Mouse (Mus musculus): ENCODE results near the gene Mdp1.

The Mdp1 gene

DNA sequence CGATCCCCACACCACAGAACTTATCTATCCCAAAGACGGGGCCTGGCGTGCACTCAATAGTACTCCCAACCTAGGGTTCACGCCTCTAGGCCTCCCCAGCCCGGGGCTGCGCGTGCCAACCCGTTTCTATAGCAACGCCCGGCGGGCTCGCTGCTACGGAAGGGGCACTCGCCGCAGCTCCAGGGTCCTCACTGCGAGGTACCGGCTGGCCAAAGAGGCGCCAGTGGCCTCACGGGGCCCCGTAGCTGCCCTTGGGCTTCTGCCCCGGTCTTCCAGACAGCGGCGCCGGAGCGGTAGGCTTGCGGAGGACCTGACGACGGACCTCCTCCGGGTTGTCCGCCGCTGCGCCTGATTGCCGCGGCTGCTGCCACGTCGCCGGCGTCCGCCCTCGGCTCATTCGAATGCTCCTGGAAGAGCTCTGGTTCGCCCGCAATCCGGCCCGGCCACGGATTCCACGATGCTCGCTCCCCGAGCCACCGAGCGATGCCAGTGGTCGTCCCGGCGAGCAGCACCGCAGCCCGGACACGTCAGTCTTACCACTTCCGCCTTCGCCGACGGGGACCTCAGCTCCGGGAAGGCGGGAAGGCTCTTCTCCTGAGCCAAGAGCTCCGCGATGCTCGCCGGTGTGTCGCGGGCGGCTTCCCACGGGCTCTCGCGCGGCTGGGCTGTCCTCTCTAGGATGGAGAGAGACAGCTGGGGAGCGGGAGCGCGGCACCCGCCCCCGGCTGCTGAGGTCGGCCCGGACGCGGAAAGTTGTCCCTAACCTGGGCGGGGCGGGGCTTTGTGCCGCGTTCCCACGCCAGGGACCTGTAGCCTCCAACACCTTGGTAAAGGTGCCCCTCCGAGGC, 17.0 kb downstream of the Mdp1 start, which contains the start of gene Tm9sf1:
Gene Tm9sf1 (minus strand): TSS at position 747 of the 848 bp plus-strand sequence.
- peak; percentile 89 to 96 for DNase-seq (ENCODE audit: low spot score in 2 of 2)

DNA sequence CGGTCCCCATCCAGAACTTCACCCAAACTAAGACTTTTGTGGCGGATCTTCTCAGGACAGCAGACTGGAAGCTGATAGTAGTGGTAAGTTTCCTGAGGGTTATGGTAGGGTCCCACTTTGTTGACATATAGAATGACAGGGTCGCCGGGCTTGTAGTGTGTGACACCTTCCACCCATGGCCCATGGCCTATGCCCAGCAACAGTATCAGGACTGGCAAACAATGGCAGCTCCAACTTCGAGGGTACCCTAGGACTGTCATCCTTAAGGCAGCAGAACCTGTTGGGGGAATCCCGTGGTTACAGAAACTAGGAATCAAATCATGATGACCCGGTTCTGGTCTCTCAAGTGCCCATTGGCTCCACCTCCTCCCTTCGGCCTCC, 17.6 kb downstream of the Mdp1 start:
- peak in 1 of 2 experiments; percentile 21 for DNase-seq (ENCODE audit: low spot score in 2 of 2)

DNA sequence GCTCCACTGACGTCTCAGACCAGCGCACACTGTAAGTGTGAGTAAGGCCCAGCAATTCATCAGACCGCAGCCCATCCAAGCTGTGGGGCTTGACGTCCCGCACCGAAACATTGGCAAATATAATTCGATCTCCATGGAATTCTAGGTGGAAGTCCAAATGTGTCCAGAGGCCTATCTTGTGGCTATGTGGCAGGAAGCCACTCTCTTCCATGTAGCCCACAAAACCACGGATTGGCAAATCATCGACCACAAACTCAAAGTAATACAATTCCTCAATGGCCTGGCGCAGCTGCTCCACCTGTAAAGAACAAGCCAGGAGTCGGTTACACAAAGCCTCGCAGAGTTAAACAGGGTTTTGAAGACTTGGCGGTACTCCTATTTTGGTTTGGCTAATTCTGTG, 19.0 kb downstream of the Mdp1 start:
- no peak for DNase-seq (ENCODE audit: low spot score in 2 of 2)

DNA sequence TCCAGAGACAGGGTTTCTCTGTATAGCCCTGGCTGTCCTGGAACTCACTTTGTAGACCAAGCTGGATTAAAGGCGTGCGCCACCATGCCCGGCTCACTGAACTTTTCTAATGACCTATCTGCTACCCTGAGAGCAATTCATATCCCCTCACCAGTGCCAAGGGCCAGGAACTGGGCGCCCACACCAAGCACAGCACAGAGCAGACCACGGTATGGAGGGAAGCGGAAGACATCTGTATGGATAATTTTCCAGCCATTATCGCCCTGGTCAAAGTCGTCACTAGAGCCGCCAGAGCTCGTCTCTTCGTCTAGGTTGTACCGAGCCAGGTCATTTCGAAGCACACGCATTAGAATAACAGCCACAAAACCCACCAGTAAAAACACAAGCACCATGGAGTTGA, 19.5 kb downstream of the Mdp1 start:
- DNase-seq (ENCODE audit: low spot score in 2 of 2), result no peak

DNA sequence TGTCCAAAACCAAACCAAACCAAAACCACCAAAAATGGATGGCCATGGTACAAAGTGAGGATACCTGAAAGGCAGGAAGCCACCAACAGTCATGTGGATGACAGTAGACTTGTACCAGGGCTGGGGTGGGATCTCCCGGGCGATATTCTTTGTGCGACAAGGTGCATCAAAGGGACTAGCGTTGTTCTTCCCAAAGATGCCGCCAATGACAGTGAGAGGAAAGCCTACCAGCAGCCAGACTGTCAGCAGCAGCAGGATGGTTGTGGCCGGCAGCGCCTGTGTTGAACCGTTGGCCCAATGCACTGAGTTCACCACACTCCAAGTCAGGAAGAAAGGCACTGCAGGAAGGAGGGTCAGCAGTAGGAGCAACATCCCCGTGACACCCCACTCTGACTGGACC, 22.5 kb downstream of the Mdp1 start, which contains the start of gene Gm49378:
Gene Gm49378 (minus strand): TSS at position 101 of the 400 bp plus-strand sequence.
- no peak for DNase-seq (ENCODE audit: low spot score in 2 of 2)

DNA sequence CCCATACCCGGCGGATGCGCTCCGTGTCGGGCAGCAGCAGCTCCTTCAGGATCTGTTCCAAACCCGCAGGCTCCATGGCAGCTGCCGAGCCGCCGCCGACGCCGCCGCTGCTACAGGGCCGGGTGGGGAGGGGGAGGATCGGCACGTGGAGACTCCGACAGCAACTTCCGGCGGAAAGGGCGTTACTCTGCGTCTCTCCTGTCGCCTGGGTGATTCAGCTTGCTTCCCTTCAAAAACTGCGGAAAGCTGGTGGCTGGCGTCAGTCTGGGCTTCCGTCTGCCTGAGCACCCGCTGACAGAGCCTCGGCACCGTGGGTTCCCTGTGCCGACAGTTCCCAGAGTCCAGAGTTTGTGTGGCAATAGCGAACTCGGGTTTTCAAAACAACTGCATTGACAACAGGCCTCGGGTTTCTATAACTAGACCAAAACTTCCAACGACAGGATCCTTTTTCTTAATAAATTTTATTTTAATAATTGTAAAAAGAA, 24.7 kb downstream of the Mdp1 start, which contains the start of gene Ipo4:
Gene Ipo4 (minus strand): TSS at position 435 of the 485 bp plus-strand sequence.
- DNase-seq (ENCODE audit: low spot score in 2 of 2), result peak; percentile 53 to 84

DNA sequence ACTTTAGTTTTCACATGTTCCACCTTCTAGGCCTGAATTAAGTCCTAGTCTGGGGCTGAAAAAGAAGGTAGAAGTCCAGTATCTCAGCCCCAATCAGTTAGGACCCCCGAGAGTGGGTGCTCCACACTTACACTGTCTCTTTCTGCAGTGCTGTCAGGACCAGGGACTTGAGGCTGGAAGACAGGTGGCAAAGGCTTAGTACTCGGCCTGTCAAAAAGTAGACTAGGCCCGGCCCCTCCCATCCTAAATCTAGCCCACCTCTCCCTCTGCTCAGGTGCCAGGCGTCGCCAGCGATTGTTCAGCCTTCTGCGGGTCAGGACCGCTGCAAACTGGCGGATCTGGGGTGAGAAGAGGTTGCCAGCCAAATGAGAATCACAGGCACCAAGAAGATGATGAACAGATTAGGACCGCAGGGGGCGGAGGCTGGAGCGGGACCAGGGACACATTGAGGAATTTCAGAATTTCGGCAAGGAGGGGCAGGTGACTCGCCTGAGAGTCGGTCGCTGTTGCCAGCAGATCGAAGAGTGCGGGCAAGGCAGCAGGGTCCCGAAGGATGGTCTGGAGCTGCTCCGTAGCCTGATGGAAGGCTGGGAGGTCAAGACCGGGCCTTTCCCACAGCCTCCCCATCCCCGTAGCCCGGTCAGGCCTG, 25.3 kb downstream of the Mdp1 start:
- DNase-seq (ENCODE audit: low spot score in 2 of 2), result no peak

DNA sequence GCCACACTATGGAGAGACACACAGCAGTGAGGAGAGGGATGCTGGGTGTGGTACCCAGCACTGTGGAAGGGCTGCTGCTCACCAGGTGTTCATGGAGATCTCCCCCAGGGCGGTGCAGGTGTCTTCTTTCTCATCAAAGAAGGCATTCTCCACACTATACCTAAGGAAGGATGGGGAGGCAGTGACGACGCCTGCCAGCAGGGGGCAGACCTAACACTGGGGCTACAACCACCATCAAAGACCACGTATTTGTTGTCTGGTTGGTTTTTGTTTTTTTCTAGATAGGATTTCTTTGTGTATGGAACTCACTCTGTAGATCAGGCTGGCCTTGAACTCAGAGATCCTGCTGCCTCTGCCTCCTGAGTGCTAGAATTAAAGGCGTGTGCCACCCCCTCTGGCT, 31.0 kb downstream of the Mdp1 start:
- DNase-seq (ENCODE audit: low spot score in 2 of 2), result peak; percentile 76 to 87

DNA sequence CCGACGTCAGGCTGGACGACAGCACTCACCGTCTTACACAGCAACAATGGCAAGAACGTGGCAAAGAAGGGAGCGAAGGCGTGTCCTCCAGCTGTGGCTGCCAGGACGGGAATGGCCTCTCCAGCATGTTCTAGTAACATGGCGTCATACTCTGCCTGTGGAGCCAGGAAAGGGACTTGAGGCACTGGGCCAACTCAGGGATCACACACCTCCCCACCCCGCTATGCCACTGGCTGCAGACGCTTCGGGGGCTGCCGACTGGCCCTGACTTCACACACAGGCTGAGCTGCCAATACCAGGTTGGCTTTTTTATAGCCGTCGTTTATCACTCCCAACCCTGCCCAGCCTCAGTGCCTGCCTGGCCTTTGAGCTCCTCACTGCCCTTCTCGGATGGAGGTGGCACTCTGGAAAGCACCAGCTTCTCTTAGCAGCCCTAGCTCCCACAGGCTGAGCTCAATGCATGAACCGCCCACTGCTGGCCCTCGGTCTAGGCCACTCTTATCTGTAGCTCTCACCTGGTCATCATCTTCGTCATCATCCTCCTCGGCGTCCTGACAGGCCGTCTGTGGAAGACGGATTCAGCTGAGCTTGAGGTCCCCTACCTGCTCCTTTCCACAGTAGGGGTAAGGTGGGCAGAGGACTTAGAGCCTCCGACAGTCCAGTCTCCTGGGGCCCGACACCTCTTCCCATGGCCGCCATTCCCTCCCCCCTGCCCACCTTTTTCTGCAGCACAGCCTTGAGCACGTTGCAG, 32.1 kb downstream of the Mdp1 start:
- no peak for DNase-seq (ENCODE audit: low spot score in 2 of 2)

DNA sequence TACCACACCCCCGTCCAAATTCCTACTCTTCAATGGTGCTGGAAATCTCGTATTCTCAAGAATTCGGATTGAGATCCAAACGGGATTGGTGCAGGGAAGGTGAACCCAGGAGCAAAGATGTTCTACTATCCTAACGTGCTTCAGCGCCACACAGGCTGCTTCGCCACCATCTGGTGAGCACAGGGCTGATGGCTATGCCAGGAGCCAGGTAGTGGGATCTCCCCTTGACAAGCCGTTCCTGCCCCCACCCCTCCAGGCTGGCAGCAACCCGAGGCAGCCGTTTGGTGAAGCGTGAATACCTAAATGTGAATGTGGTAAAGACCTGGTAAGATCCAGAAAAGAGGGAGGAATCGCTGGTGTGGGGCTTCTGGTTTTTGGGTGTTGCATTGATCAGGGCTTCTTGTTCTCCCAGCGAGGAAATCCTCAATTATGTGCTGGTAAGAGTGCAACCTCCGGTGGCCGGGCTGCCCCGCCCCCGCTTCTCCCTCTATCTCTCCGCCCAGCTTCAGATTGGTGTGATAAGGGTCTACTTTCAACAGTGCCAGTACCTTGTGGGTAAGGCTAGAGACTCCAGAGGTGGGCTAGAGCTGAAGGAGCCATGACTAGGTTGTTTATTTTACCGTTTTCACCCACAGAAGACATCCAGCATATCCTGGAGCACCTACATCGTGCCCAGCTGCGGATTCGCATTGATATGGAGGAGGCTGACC, 41.7 kb downstream of the Mdp1 start:
- peak; percentile 35 to 40 for DNase-seq (ENCODE audit: low spot score in 2 of 2)

DNA sequence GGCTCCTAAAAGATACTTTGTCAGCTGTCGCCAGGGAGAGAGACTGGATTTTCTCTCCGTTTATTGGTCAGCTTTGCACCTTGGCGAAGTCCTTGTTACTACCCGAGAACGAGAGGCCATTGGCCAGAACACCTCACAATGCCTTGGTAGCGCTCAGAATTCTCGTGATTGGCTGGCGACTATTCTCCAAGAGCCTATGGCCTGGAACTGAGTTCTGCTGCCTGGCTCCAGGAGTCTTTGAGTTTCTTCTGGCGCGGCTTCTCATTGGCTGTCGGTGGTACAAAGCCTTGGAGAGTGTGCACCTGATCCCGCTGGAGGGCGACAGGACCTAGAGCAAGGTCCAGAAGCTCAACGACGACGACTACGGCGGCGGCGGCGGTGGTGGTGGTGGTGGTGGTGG, 42.5 kb downstream of the Mdp1 start, which contains the start of gene Rec8:
Gene Rec8 (plus strand): TSS at position 216 of the 400 bp plus-strand sequence.
- peak in 1 of 2 experiments; percentile 35 for DNase-seq (ENCODE audit: low spot score in 2 of 2)

DNA sequence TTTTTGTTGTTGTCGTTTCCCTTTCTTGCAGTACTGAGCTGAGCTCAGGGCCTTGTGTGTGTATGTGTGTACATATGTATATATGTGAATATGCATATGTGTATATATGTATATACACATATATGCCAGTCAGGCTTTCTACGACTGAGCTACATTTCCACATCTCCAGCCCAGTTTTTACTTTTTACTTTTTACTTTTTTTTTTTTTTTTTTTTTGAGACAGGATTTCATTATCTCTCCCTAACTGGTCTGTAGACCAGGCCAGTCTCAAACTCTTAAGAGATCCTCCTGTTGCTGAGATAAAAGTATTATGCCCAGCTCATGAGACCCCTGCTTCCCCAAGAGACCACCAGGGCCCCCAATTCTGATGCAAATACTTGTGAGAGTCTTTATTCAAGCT, 43.5 kb downstream of the Mdp1 start:
- DNase-seq (ENCODE audit: low spot score in 2 of 2), result no peak

DNA sequence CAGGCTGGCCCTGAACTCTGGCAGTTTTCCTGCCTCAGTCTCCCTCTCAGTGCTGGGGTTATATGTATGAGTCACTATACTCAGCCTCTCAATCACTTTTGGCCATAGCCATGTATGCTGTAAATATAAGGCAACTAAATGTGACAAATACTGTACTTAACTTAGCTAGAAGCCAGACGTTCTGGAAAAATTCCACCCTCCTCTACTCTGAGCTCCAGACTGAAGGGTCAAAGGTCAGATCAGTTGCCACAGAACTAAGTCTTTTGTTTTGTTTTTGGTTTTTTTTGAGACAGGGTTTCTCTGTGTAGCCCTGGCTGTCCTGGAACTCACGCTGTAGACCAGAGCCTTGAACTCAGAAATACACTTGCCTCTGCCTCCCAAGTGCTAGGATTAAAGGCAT, 44.4 kb downstream of the Mdp1 start:
- DNase-seq (ENCODE audit: low spot score in 2 of 2), result no peak

DNA sequence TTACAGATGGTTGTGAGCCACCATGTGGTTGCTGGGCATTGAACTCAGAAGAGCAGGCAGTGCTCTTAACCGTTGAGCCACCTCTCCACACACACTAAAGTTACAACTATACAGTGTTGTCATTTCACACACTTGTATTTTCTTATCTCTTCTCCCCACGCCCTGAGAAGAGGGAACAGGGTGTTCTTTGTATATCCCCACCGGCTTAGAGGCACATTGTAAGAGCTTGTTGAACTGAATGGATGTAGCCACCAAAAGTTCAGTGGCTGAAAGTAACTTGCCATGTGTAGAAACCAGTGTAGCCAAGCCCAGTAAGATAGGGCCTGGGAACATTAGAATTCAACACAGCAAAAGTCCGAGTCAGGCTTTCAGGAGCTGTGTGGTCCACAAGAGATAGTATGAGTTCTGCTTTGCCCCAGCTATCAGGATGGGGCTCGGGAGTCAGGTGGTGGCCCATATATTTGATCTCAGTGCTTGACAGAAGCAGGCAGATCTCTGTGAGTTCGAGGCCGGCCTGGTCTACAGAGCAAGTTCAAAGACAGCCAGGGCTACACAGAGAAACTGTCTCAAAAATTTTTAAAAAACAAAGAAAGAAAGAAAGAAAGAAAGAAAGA, 45.6 kb downstream of the Mdp1 start:
- DNase-seq (ENCODE audit: low spot score in 2 of 2), result peak in 1 of 2 experiments; percentile 27

DNA sequence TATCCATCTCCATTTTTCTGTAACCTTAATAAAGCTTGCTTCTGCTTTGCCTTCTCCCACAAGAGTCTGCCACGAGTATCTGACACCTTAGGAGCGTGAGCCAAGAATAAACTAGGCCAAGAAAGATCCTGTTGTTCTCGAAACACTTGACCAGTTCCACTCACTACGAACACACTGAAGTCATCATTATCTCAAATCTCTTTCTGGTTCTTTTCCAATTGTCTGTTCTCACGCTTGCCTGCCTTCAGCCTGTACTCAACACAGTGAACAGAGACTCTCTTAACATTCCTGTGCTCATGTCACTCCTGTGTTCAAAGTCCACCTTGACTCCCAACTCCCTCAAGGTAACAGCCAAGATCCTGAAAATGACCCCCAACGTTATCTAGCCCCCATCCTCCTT, 47.0 kb downstream of the Mdp1 start:
- DNase-seq (ENCODE audit: low spot score in 2 of 2), result no peak

DNA sequence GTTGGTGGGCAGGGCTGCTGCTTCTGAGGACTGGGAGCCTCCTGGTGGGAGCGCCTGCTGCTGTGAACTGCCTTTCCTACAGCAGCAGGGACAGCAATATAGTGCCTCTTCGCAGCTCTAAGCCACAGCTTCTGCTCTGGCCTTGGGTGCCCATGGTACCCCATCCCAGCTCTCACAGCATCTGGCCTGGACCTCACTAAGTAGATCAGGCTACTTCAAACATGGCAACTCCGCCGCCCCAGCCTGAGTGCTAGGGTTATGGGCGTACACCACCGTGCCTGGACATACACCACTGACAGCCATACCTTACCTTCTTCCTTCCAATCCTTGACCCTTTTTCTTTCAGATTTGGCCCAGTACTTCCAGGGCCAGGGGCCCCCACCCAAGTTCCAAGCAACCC, 52.0 kb downstream of the Mdp1 start:
- DNase-seq (ENCODE audit: low spot score in 2 of 2), result no peak
